Mouse (Mus musculus) limb, embryonic 10.5 days (tissue): ENCODE results near the gene Pacrg. TPM values are rescaled to one million over a fixed set of nuclear protein-coding genes. Genes with fewer than 3 reads are reported as not detected.

ENCODE experiments used
- DNase-seq: peaks from one replicate; pipeline ENCODE4 v3.0.0-alpha.2; 2017; ENCODE audit warnings: low spot score
- H3K27ac ChIP-seq: fragments of 300-500 bp; sonication (generic); 2 replicates; pipeline ENCODE4 v1.5.1; 2016; ENCODE audit warnings: mild to moderate bottlenecking
- H3K27me3 ChIP-seq: fragments of 300-500 bp; sonication (generic); 2 replicates; pipeline ENCODE4 v1.6.1; 2016; ENCODE audit warnings: low read depth, mild to moderate bottlenecking; ENCODE audit not compliant: poor library complexity, severe bottlenecking
- H3K36me3 ChIP-seq: fragments of 300-500 bp; sonication (generic); 2 replicates; pipeline ENCODE4 v1.6.1; 2016; ENCODE audit warnings: mild to moderate bottlenecking, moderate library complexity
- H3K4me1 ChIP-seq: fragments of 300-500 bp; sonication (generic); 2 replicates; pipeline ENCODE4 v1.6.1; 2016
- H3K4me3 ChIP-seq: fragments of 300-500 bp; sonication (generic); 2 replicates; pipeline ENCODE4 v1.5.1; 2016; ENCODE audit warnings: mild to moderate bottlenecking, moderate library complexity
- H3K9me3 ChIP-seq: fragments of 300-500 bp; sonication (generic); replicated peaks from 2 replicates; pipeline ENCODE4 v1.6.1; 2016; ENCODE audit warnings: mild to moderate bottlenecking
- WGBS: fragments of 180-500 bp; shearing (Covaris S2); methylation state at CpG from one replicate; pipeline ENCODE4 v1.1.7; 2016; 5-methylcytosine and 5-hydroxymethylcytosine counted together
- polyA plus RNA-seq: library from polyadenylated mRNA; unstranded; fragments of >200 nt; fragmentation: Nextera tagmentation; extraction: Ambion mirVana; gene quantifications from 2 replicates; pipeline ENCODE4 v1.2.1, GENCODE M21; 2016

Gene Pacrg
- polyA plus RNA-seq, 1 experiment from 2014 or later: 1.3 TPM

DNA sequence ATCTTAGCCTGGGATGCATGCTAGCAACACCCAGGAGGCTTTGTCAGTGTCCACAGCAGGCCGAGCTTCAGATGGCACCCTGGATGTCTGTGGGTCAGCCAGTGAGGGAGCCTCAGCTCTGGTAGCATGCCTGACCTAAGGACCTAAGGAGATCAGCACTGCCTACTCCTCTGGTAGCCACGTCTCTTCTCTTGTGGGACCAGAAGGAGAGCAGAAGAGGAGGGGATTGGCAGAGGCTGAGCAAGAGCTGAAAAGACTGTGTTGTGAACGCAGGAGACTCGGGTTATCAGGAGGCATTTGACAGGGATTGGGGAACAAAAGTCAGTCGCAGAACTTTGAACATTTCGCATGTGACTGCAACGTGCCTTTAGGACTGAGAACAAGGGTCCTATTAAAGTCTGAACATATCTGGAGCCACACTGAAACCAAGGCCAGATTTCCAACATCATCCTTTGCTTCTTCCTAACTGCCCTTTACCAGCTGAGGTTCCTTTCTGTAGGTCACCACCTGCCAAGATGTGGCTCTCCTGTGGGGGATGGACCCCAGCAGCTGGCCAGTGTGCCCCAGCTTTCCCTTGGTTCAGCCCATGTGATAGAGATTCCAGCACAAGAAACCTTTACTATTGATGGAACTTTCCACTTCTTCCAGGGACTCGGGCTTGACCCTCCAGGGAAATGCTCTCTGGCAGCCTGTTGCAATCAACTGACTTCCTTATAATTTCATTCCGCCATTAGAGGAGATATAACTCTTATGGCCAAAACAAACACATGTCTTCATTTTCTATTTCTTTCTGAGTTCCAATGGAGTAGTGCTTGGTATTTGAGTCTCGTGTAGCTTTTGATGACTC lies 329.0 kb downstream of the Pacrg start:
- peaks cover 10% of the 10 kb centered on the region for H3K4me1 ChIP-seq
- DNase-seq: no peak
- WGBS: 88% methylated on average over 10 of the region's 10 CpGs
- no peaks in the 10 kb centered on the region for H3K36me3 ChIP-seq
- H3K4me3 ChIP-seq: no peak overlapping the region
- H3K9me3 ChIP-seq: no peaks in the 10 kb centered on the region
- no peak overlapping the region for H3K27ac ChIP-seq
- H3K27me3 ChIP-seq: no peaks in the 10 kb centered on the region

DNA sequence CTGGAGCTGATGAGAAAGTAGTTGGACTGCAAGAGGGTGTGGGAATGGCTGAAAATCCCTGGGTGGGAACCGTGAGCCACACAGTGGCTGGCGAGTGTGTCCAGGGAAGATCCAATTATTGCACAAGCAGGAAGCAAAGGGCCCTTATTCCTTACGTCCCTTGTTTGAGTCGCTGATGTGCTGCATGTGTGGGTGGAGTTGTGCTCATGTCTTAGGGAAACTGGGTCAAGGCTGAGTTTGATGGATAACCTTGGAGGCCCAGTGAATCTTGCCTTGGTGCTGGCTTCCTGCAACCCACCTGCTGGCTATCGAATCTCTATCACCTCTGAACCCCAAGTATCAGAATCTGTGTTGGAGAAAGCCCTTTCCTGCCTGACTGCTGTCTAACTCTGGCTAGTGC lies 329.6 kb downstream of the Pacrg start:
- Histone ChIP-seq H3K27ac (no peak overlapping the region), H3K9me3 (no peaks in the 10 kb centered on the region), H3K27me3 (no peaks in the 10 kb centered on the region), H3K36me3 (no peaks in the 10 kb centered on the region), H3K4me3 (no peak overlapping the region), H3K4me1 (peaks cover 10% of the 10 kb centered on the region)
- WGBS: 84% methylated on average over 5 of the region's 5 CpGs
- no peak for DNase-seq

GRCm38 (mm10) chr17:10508088-10508487 lies 332.0 kb downstream of the Pacrg start:
- H3K36me3 ChIP-seq: no peaks in the 10 kb centered on the region
- no peaks in the 10 kb centered on the region for H3K27me3 ChIP-seq
- 86% methylated on average over 2 of the region's 2 CpGs for WGBS
- H3K27ac ChIP-seq: no peak overlapping the region
- H3K4me3 ChIP-seq: no peak overlapping the region
- 0 out of 2 replicates have a peak, but pooled peaks cover 3% of the 10 kb centered on the region for H3K4me1 ChIP-seq
- no peaks in the 10 kb centered on the region for H3K9me3 ChIP-seq
- DNase-seq: no peak

GRCm38 (mm10) chr17:10507466-10507865 lies 332.6 kb downstream of the Pacrg start:
- H3K4me3 ChIP-seq: no peak overlapping the region
- H3K4me1 ChIP-seq: 0 out of 2 replicates have a peak, but pooled peaks cover 3% of the 10 kb centered on the region
- WGBS: 77% methylated on average over 9 of the region's 10 CpGs
- no peaks in the 10 kb centered on the region for H3K27me3 ChIP-seq
- no peak for DNase-seq
- H3K36me3 ChIP-seq: no peaks in the 10 kb centered on the region
- no peaks in the 10 kb centered on the region for H3K9me3 ChIP-seq
- no peak overlapping the region for H3K27ac ChIP-seq

DNA sequence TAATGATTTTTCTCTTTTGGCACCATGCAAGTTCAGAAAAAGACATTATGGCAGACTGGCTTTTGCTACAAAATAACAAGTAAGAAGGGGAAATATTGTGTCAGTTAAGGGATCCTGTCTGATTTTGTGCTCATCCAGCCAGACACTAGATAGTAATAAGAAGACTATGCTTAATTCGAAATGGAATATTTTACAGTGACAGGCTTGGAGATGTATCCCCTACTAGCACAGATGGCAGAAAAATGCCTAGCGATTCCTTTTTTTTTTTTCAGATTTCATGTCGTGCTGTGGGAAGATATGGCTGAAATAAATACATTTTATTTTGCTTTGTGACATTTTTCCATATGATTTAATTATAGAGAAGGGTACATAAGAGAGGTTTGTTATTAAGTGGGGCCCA lies 333.2 kb downstream of the Pacrg start:
- Histone ChIP-seq H3K27ac (no peak overlapping the region), H3K27me3 (no peaks in the 10 kb centered on the region), H3K4me1 (0 out of 2 replicates have a peak, but pooled peaks cover 3% of the 10 kb centered on the region), H3K36me3 (no peaks in the 10 kb centered on the region), H3K4me3 (no peak overlapping the region), H3K9me3 (no peaks in the 10 kb centered on the region)
- 90% methylated on average over 3 of the region's 3 CpGs for WGBS
- no peak for DNase-seq

GRCm38 (mm10) chr17:10501439-10501838 lies 338.7 kb downstream of the Pacrg start:
- peaks cover 12% of the 10 kb centered on the region; the same call in 1 of the 2 replicates for H3K4me1 ChIP-seq
- DNase-seq: no peak
- no peaks in the 10 kb centered on the region for H3K27me3 ChIP-seq
- WGBS: 89% methylated on average over 2 of the region's 2 CpGs
- no peak overlapping the region for H3K4me3 ChIP-seq
- H3K9me3 ChIP-seq: no peaks in the 10 kb centered on the region
- H3K27ac ChIP-seq: no peak overlapping the region
- no peaks in the 10 kb centered on the region for H3K36me3 ChIP-seq

DNA sequence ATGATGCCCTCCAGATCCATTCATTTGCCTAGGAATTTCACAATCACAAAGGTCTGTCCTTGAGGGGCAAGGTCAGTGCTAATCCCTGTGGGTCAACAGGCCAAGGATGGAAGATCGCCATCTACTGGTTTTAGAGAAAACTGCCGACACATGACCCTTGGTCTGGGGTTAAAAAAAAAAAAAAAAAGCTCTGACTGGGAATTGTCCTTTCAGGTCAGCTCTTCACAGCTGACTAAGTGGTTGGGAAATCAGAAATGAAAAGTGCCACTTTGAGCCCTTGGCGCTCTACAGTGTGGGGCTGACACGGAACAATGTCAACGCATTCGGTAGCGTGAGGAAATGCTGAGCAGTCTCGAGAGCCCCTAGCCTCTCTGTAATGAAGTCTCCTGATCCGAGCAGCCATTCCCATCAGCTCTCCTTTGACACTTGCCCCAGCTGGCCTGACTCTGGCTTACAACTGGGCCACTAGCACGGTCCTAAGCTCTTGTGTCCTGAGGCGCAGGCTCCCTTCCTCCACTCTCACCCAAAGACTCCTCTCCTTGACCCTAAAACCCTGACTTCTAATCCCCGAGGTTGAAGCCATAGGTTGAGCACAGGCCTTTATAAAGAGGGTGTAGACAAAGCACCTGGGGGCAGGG lies 339.2 kb downstream of the Pacrg start:
- DNase-seq: no peak
- no peak overlapping the region for H3K4me3 ChIP-seq
- peaks cover 16% of the 10 kb centered on the region for H3K4me1 ChIP-seq
- no peaks in the 10 kb centered on the region for H3K9me3 ChIP-seq
- no peaks in the 10 kb centered on the region for H3K36me3 ChIP-seq
- WGBS: 40% methylated on average over 12 of the region's 12 CpGs
- H3K27ac ChIP-seq: no peak overlapping the region
- no peaks in the 10 kb centered on the region for H3K27me3 ChIP-seq

GRCm38 (mm10) chr17:10498935-10499655 lies 341.0 kb downstream of the Pacrg start:
- 81% methylated on average over 6 of the region's 6 CpGs for WGBS
- Histone ChIP-seq H3K9me3 (no peaks in the 10 kb centered on the region), H3K27me3 (no peaks in the 10 kb centered on the region), H3K4me1 (peaks cover 26% of the 10 kb centered on the region), H3K36me3 (no peaks in the 10 kb centered on the region), H3K27ac (no peak overlapping the region), H3K4me3 (no peak overlapping the region)
- DNase-seq: no peak

- Histone ChIP-seq H3K4me1 (peaks cover 33% of the 10 kb centered on the region), H3K4me3 (no peak overlapping the region), H3K36me3 (no peaks in the 10 kb centered on the region), H3K9me3 (no peaks in the 10 kb centered on the region), H3K27me3 (no peaks in the 10 kb centered on the region), H3K27ac (no peak overlapping the region)
- WGBS: 70% methylated on average over 4 of the region's 4 CpGs
- no peak for DNase-seq
These were observed 342.2 kb downstream of the Pacrg start for GRCm38 (mm10) chr17:10497781-10498420.

DNA sequence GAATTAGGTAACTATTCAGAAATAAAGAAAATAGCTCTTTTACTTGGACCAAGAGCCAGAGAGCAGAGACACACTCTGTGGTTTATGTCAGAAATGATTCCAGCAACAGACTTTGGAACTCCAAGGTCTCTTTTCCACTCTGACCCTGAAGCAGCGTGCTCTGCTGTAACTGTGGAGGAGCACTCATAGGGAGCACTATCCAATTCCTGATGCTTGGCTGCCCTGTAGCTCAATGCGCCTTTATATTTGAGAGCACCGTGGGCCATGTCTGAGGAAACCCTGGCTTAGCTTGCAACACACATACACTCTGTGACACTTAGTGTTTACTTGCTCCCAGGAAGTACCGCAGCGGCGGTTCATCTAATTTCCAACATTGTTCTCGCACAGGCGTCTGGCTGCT lies 344.0 kb downstream of the Pacrg start:
- 91% methylated on average over 8 of the region's 8 CpGs for WGBS
- no peaks in the 10 kb centered on the region for H3K27me3 ChIP-seq
- H3K27ac ChIP-seq: peak overlapping the region; percentile 61; the same call in 1 of the 2 replicates
- no peaks in the 10 kb centered on the region for H3K9me3 ChIP-seq
- no peaks in the 10 kb centered on the region for H3K36me3 ChIP-seq
- H3K4me1 ChIP-seq: peaks cover 38% of the 10 kb centered on the region
- no peak overlapping the region for H3K4me3 ChIP-seq
- DNase-seq: no peak

- 39% methylated on average over 8 of the region's 8 CpGs for WGBS
- peak; percentile 47 for DNase-seq
- Histone ChIP-seq H3K4me1 (peaks cover 40% of the 10 kb centered on the region), H3K27me3 (no peaks in the 10 kb centered on the region), H3K27ac (peak overlapping the region; percentile 61; the same call in 1 of the 2 replicates), H3K9me3 (no peaks in the 10 kb centered on the region), H3K4me3 (no peak overlapping the region), H3K36me3 (no peaks in the 10 kb centered on the region)
These were observed 344.5 kb downstream of the Pacrg start for GRCm38 (mm10) chr17:10495588-10495987.

GRCm38 (mm10) chr17:10493124-10493523 lies 347.0 kb downstream of the Pacrg start:
- Histone ChIP-seq H3K4me3 (no peak overlapping the region), H3K4me1 (peaks cover 51% of the 10 kb centered on the region), H3K9me3 (no peaks in the 10 kb centered on the region), H3K27ac (no peak overlapping the region), H3K36me3 (no peaks in the 10 kb centered on the region), H3K27me3 (no peaks in the 10 kb centered on the region)
- 24% methylated on average over 3 of the region's 3 CpGs for WGBS
- no peak for DNase-seq
